Mouse (Mus musculus) neutrophil, adult 5-6 weeks (primary cell): ENCODE results near the gene Wiz. TPM values are rescaled to one million over a fixed set of nuclear protein-coding genes. Genes with fewer than 3 reads are reported as not detected.

Experiments used
- ATAC-seq: fragments of 151-379, 151-347 bp; 2 replicates; pipeline ENCODE4 v1.8.0; 2017; ENCODE audit warnings: mild to moderate bottlenecking, moderate TSS enrichment; ENCODE audit not compliant: insufficient number of reproducible peaks, poor library complexity, low FRiP score, severe bottlenecking; ENCODE audit errors: extremely low read depth
- total RNA-seq: library from RNA; stranded (forward); fragments of 200-1000 nt; gene quantifications from 2 replicates; pipeline ENCODE4 v1.2.3, GENCODE M21; 2017

Wiz gene
- total RNA-seq, 1 experiment from 2014 or later: 12.3 TPM

- ATAC-seq: 0 out of 2 replicates have a peak, but pooled peaks have one; percentile 20
Observed at GRCm38 (mm10) chr17:32386659-32387432, 2.4 kb downstream of the Wiz start.

DNA sequence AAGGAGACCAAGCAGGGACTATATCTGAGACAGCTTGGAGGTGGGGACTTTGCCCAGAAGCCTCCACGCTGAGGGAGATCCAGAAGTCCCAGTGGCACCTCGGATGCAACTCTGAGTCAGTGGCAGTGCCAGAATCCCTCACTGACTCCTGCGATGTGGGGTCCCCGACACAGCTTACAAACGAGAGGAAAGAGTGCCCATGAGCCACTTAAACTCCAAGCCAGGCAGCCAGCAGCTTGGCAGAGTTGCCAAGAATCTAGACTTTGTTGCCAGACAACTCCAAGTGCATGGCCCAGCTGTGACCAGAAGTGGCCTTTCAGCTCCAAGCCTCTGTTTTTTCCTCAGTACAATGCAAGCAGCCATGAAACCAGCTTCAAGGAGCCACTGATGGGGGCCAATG lies 5.6 kb downstream of the Wiz start:
- no peak for ATAC-seq

DNA sequence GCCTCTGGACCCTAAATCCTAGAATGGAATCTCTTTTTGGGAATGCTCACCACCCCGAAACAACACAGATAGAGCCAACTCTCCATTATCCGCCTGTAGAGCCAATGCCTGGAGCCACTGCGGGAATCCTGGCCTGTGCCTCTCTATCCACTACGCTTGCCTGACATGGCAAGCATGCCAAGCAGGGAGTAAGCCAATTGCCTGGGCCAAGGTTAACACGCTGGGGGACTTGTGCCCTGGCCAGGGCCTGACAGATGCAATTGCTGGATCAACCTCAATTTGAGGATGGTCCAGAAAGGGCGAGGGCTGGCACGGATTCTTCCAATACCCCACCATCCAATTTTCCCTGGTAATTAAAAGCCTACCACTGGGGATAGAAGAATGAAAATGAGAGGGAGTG lies 6.7 kb downstream of the Wiz start:
- ATAC-seq: no peak

DNA sequence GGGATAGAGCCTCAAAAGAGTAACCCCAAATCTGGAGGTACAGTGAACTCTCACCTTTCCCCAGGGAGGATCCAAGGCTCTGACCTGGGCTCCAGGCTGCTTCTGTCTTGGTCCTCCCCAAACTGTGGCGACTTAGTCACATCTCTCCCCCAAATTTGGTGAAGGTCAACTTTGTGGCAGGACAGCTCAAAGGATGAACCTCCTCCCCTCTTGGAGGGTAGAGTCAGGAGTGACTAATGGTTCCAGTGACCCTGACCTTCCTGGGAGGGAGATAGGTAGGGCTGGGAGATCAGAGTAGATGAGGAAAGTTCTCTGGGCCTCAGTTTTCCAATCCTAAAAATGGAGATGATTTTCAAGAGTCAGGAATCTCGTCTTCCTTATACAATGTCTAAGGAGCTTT lies 10.5 kb downstream of the Wiz start:
- no peak for ATAC-seq

DNA sequence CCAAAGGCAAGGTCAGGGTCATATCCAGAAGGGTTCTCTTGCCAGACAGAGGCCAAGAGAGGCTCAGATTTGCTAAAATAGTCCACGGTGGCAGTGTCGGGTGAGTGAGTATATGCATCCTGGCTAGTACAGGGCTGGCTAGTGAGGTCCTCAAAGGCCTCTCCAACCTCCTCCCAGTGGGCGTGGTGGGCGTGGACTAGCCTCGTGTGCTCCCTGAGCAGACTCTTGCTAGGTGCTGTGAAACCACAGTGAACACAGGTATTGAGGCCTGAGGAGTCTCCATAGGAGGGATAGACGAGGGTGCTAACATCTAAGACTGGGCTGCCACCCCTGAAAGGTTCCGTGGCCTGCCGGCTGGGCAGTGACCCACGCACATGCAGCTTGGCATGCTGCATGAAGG lies 12.1 kb downstream of the Wiz start:
- ATAC-seq: no peak

DNA sequence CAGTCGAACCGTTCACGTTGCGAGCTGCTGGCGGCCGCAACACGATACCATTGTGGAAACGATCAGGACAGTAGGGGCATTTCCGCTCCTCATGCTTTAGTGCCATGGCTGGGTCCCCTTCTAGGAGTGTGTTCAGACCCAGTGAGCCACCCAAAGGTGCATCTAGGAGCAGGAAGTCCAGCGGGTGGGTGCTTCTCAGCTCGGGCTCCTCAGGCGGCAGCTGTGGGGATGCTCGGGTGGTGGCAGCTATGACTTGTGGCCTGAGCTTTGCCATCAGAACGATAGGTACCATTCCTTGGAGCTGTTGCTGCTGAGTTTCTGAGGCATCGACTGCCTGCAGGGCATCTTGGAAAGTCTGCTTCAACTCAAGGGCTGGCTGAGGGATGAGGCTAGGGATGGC lies 12.8 kb downstream of the Wiz start:
- ATAC-seq: no peak

DNA sequence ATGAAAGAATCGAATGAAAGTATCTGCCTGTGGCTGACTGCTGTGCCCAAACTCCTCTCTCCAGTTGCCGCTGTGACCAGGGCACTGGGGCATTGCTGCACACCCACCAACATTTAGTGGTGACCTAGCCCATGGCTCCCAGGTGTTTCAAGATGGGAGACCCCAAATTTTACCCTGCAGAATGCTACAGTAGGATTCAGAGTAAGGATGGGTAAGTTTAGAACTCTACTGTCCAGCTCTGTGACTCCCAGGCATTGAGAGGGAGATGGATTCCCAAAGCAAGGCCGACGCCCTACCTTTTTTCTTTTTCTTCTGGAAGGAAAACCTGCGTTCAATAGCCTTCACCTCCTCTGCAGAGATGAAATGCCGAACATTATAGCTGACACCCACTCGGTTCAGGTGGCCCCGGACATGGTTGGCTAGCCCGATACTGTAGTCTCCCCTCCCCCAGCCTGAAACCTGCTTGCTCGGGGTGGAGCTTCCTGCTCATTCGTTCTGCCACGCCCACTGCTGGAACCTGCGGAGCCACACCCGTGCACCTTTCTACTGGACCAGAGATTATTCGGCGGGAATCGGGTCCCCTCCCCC lies 20.2 kb downstream of the Wiz start:
- ATAC-seq: no peak

- ATAC-seq: no peak
Observed at GRCm38 (mm10) chr17:32367706-32368105, 21.5 kb downstream of the Wiz start.

GRCm38 (mm10) chr17:32365296-32365695 lies 23.9 kb downstream of the Wiz start:
- ATAC-seq: no peak

DNA sequence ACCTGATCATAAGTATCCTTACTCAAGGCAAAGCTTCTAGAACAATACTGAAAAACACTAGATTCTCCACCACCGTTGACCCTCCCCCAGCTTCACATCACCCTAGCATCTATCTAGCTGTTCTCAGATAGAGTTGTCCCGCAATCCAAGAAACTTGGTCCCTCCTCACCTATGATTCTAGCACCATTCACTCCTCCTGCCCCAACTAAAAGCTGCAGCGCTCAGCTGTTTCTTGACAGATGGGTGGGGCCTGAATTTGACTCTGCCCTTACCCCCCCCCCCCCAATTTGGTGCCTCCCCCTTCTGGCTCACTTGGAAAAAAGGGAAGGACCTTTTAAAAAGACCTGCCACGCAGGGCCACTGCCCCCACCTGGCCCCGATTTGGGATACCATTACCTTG lies 24.4 kb downstream of the Wiz start:
- no peak for ATAC-seq

- peak; percentile 72 for ATAC-seq
Observed at GRCm38 (mm10) chr17:32364331-32364730, 24.9 kb downstream of the Wiz start.

DNA sequence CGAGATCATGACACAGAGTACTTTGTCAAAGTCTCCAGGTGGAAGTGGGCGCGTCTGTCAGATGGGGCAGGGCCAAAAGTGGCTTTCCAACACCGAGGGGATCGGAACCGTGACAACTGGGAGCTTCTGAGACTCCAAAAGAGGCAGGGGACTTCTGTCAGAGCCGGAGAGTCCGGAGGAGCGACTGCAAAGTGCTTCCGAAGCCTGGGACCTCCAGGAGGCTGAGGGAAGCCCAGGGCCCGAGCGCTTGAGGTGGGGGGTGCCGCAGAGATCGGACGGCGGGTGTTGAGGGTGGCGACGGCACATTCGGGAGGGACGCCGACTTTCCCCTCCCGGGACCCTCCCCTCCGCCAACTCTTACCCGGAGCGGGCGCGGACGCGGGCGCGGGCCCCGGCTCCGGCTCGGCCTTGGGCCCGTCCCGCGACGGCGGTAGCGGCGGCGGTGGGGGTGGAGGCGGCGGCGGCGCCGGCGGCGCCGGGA lies 25.4 kb downstream of the Wiz start:
- ATAC-seq: no peak

DNA sequence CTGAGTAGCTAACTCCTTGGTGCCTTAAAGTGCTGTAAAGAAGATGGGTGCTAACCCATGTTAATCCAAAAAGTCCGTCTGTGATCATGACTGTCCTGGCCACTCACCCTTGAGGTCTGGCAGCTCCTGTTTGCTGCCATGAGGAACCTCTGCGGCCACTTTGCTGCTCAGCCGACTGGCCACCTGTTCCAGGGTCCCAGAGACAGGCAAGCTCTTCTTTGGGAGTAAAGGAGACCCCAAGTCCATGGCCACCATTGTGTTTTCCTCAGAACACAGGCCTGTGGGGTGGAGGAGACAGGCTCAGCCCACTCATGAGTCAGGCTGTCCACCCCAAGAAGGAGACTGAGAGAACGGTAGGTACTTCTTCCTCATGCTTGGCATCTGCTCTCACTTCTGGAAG lies 26.6 kb downstream of the Wiz start:
- no peak for ATAC-seq

DNA sequence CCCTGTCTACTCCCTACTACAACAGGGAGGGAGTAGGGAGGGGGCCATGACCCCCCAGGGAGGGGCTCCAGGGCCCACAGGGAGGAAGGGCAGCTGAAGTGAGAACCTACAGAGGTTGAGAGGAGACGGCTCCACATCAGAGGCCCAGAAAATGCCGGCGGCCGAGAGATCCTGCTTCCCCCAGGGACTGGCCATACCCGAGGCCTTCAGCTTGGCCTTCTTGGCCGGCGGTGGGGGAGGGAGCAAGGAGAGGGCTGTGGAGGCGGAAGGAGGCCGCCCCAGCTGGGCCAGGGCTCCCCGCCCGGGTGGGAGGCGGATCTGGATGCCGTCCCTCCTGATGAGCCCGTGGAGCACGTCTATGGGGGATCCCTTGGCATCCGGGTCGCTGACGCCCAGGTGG lies 29.3 kb downstream of the Wiz start:
- ATAC-seq: no peak

GRCm38 (mm10) chr17:32358943-32359340 lies 30.3 kb downstream of the Wiz start:
- ATAC-seq: no peak

- no peak for ATAC-seq
Observed at GRCm38 (mm10) chr17:32358192-32358942, 30.9 kb downstream of the Wiz start.

DNA sequence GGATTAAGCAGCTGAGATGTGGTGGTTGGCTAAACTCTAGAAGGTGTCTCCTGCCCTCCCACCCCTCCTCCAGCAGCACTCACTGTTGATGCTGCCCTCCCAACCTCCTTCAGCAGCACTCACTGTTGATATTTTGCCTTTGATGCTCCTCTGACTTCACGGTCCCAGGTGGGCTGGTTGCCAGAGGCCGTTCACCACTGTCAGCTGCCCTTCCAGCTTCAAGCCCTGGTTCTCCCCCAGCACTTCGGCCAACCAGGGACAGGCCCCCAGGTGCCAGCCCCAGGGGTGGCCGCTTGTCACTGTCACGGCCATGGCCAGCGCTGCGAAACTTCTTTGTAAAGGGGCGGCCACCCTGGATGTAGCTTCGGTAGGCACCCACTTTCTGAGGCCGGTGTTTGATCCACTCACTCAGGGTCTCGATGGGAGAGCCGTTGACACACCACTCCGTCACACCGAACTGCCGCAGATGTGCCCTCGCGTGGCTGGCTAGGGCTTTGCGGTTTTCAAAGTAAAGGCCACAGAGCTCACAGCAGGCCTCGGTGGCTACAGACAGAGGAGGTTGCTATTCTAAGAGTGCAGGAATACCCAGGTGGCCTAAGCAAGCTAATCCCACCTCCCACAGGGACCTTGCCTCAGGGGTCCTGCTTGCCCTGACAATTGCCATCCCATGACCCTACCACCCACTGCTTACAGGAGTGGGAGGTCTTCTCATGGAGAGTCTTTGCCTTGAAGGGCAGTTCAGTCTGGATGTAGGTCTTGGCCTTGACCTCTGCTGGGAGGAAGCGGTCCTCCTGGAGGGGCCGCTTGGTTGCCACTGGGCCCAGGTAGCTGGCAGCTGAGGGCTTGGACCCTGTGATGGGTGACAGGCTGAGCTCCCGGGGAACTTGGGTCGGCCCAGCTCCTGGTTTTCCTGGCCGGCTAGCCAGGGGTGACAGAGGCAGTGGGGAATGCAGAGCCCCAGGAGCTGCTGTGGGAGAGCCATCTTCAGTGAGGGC lies 32.2 kb downstream of the Wiz start:
- no peak for ATAC-seq

- no peak for ATAC-seq
Observed at GRCm38 (mm10) chr17:32356281-32356680, 33.0 kb downstream of the Wiz start.

- ATAC-seq: no peak
Observed at GRCm38 (mm10) chr17:32355031-32355430, 34.2 kb downstream of the Wiz start.
